Mouse (Mus musculus) myocyte (in vitro differentiated cells): ENCODE measurements at regions not wholly inside any gene's neighbourhood (a gene's known extent, or its start where the extent isn't known, plus 50 kb on each side); places are given as distances from the start of the nearest gene placed in this dataset.

Experiments used
- E2F4 ChIP-seq: IDR thresholded peaks from one replicate; pipeline ENCODE4 v1.6.1; 2011; ENCODE audit warnings: mild to moderate bottlenecking, control low read depth, moderate library complexity; ENCODE audit not compliant: insufficient read depth
- POLR2A ChIP-seq: IDR thresholded peaks from one replicate; pipeline ENCODE4 v1.6.1; 2011; ENCODE audit warnings: low read depth, mild to moderate bottlenecking, control low read depth, moderate library complexity; ENCODE audit not compliant: insufficient read length
- TCF3 ChIP-seq: IDR thresholded peaks from one replicate; pipeline ENCODE4 v1.6.1; 2011; ENCODE audit warnings: low read depth, control low read depth; ENCODE audit not compliant: insufficient read length

GRCm38 (mm10) chr2:178557934-178558333, 127.6 kb downstream of the Cdh26 start:
- no peak for TF ChIP-seq TCF3
- no peak for TF ChIP-seq E2F4
- no peak for TF ChIP-seq POLR2A
